Mouse (Mus musculus) T-helper 1 cell (primary cell): Measurements from ENCODE around the gene Cxcr5.

Experiments
- in situ Hi-C: fragments of 300-600 bp; cut with MboI, MseI; formaldehyde crosslinking; loops from one replicate; pipeline ENCODE4 v1.15.1; 2025; ENCODE audit warnings: high pct_unique_total_duplicates

Cxcr5 gene

GRCm38 (mm10) chr9:44587262-44588160 is 25.8 kb upstream of the Cxcr5 start:
- in situ Hi-C loops: no loop called here

- in situ Hi-C loops: no loop called here
These were observed 25.1 kb upstream of the Cxcr5 start for GRCm38 (mm10) chr9:44586640-44587261.

GRCm38 (mm10) chr9:44582390-44582789 is 20.7 kb upstream of the Cxcr5 start:
- in situ Hi-C loops: no loop called here

- in situ Hi-C loops: no loop called here
These were observed 19.7 kb upstream of the Cxcr5 start for GRCm38 (mm10) chr9:44581423-44581822.

GRCm38 (mm10) chr9:44580085-44580484 is 18.4 kb upstream of the Cxcr5 start:
- in situ Hi-C loops: no loop called here

GRCm38 (mm10) chr9:44579392-44579791 is 17.7 kb upstream of the Cxcr5 start:
- in situ Hi-C loops: loop anchor here (5.0 kb wide), 1 partner anchor 57 kb away; no protein-coding TSS in a partner anchor

GRCm38 (mm10) chr9:44576046-44576445 is 14.4 kb upstream of the Cxcr5 start:
- in situ Hi-C loops: loop anchor here (5.0 kb wide), 1 partner anchor 54 kb away; no protein-coding TSS in a partner anchor

- in situ Hi-C loops: loop anchor here (5.0 kb wide), 1 partner anchor 53 kb away; no protein-coding TSS in a partner anchor
These were observed 13.4 kb upstream of the Cxcr5 start for GRCm38 (mm10) chr9:44575095-44575494.

- in situ Hi-C loops: no loop called here
These were observed 11.6 kb upstream of the Cxcr5 start for GRCm38 (mm10) chr9:44573306-44573705.

GRCm38 (mm10) chr9:44570939-44571382 is 9.3 kb upstream of the Cxcr5 start:
- in situ Hi-C loops: no loop called here

GRCm38 (mm10) chr9:44568083-44568455 is 6.4 kb upstream of the Cxcr5 start:
- in situ Hi-C loops: no loop called here

GRCm38 (mm10) chr9:44567338-44568082 is 5.8 kb upstream of the Cxcr5 start:
- in situ Hi-C loops: no loop called here

- in situ Hi-C loops: no loop called here
These were observed 3.7 kb upstream of the Cxcr5 start for GRCm38 (mm10) chr9:44565367-44565766.

- in situ Hi-C loops: no loop called here
These were observed 1.3 kb upstream of the Cxcr5 start for GRCm38 (mm10) chr9:44562936-44563335.

- in situ Hi-C loops: no loop called here
These were observed 9.5 kb downstream of the Cxcr5 start for GRCm38 (mm10) chr9:44552161-44552560.

GRCm38 (mm10) chr9:44551138-44551537 is 10.5 kb downstream of the Cxcr5 start:
- in situ Hi-C loops: no loop called here

GRCm38 (mm10) chr9:44548412-44549152 is 13.1 kb downstream of the Cxcr5 start:
- in situ Hi-C loops: no loop called here

GRCm38 (mm10) chr9:44544986-44545385 is 16.7 kb downstream of the Cxcr5 start:
- in situ Hi-C loops: no loop called here

GRCm38 (mm10) chr9:44542364-44542763 is 19.3 kb downstream of the Cxcr5 start:
- in situ Hi-C loops: no loop called here

GRCm38 (mm10) chr9:44540676-44541075 is 21.0 kb downstream of the Cxcr5 start:
- in situ Hi-C loops: no loop called here

- in situ Hi-C loops: loop anchor here (5.0 kb wide), 1 partner anchor 332 kb away; no protein-coding TSS in a partner anchor
These were observed 21.8 kb downstream of the Cxcr5 start for GRCm38 (mm10) chr9:44539816-44540421.
